Mouse (Mus musculus): ENCODE results near the gene Cbfb. TPM values are rescaled to one million over a fixed set of nuclear protein-coding genes. Genes with fewer than 3 reads are reported as not detected.
A peak's percentile ranks its signal among the peaks of the same experiment; 100 is the strongest.
"Not testable (repeated sequence)": the region's sequence is repeated elsewhere in the genome, so short reads cannot be mapped to it uniquely, and the experiment has no call there.

Gene Cbfb
- polyA plus RNA-seq, 1 experiment from 2014 or later, result 59.6 TPM

- 17% methylated on average over 6 of the region's 6 CpGs for WGBS
- DNase-seq (ENCODE audit: low spot score), result no peak
- peak overlapping the region; percentile 65 for H3K27ac ChIP-seq
- no peak overlapping the region for H3K4me3 ChIP-seq
- H3K9me3 ChIP-seq, result no peaks in the 10 kb centered on the region
- H3K27me3 ChIP-seq (ENCODE audit: insufficient read depth, poor library complexity, severe bottlenecking), result no peaks in the 10 kb centered on the region
- H3K36me3 ChIP-seq, result no peaks in the 10 kb centered on the region
- peaks cover 17% of the 10 kb centered on the region for H3K4me1 ChIP-seq
Observed at GRCm38 (mm10) chr8:105164272-105164902, 6.1 kb upstream of the Cbfb start.

DNA sequence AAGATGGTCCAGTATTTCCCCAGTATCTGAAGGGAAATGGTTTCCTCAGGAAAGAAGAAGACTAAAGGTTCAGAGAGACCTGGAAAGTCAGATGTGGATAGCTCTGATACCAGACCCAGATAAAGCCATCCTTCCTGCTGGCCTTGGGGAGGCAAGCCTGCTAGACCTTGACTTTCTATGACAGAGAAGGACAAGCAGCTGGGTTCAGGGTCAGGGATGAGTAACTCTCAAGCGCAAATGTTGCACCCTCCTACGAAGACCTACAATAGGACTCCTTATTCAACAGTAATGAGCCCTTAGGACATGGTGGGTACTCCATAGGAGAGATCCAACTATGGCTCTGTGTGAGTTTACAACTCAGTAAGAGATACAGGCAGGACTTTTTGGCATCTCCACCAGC, 5.3 kb upstream of the Cbfb start:
- Histone ChIP-seq H3K36me3 (no peaks in the 10 kb centered on the region), H3K27me3 (ENCODE audit: insufficient read depth, poor library complexity, severe bottlenecking) (no peaks in the 10 kb centered on the region), H3K4me1 (peaks cover 17% of the 10 kb centered on the region), H3K27ac (no peak overlapping the region), H3K9me3 (no peaks in the 10 kb centered on the region), H3K4me3 (no peak overlapping the region)
- no peak for DNase-seq (ENCODE audit: low spot score)
- 82% methylated on average over 2 of the region's 2 CpGs for WGBS

DNA sequence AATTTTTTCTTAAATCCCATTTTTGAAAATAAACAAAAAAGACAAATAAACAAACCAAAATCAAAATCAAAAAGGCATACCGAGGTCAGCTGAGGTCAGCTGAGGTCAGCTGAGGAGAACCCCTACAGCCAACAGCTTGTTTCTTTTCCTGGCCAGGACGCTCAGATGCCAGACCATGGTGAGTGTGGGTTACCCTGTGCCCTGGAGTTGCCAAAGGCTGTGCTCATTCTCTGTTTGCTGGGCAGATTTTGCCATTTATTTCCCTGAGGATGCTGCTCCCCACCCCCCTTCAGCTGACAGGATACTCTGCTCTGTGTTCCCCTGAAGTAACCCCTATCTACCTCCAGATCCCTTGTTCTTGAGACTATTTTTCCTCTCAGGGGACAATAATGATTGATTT, 3.4 kb upstream of the Cbfb start:
- H3K27ac ChIP-seq, result no peak overlapping the region
- H3K4me3 ChIP-seq, result no peak overlapping the region
- H3K9me3 ChIP-seq, result no peaks in the 10 kb centered on the region
- no peaks in the 10 kb centered on the region for H3K27me3 ChIP-seq (ENCODE audit: insufficient read depth, poor library complexity, severe bottlenecking)
- WGBS, result 77% methylated on average over 2 of the region's 2 CpGs
- no peaks in the 10 kb centered on the region for H3K36me3 ChIP-seq
- H3K4me1 ChIP-seq, result peaks cover 20% of the 10 kb centered on the region
- no peak for DNase-seq (ENCODE audit: low spot score)

DNA sequence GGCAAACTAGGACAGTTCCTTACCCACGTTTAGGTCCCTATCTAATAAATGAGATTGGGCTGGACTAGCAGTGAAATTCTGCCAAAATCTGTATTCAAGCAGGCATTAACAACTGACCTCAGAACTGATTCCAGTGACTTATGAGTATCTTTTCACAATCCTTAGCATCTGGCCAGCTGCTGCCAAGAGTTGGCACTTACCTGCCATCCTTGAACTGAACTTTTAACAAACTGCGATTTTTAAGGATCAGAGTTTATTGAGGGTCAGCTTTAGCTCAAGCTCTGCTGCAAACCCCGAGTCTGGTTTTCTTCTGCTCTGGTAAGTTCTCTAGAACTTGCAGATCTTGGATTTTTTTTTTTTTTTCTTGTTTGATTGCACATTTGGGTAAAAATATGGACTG, 892 bp upstream of the Cbfb start:
- Histone ChIP-seq H3K4me3 (peak overlapping the region; percentile 91), H3K27me3 (ENCODE audit: insufficient read depth, poor library complexity, severe bottlenecking) (no peaks in the 10 kb centered on the region), H3K36me3 (0 out of 2 replicates have a peak, but pooled peaks cover 4% of the 10 kb centered on the region), H3K9me3 (no peaks in the 10 kb centered on the region), H3K4me1 (peaks cover 15% of the 10 kb centered on the region), H3K27ac (no peak overlapping the region)
- no peak for DNase-seq (ENCODE audit: low spot score)
- WGBS, result 56% methylated on average over 3 of the region's 3 CpGs

DNA sequence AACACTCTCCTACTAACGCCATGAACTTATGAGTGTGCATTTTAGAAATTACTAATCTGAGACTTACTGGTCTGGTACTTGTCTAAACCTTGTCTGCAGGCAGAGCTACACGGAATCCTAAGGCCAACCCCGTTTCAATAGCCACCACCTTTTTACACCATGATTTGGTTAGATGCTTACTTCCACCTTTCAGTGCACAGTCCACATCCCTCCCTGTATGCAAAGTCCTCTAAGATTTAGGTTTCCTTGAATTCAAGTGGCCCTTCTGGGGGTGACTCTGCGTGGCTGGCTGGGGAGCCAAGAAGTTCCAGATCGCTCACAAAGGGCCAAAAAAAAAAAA, 463 bp upstream of the Cbfb start:
- WGBS, result 4% methylated on average over 5 of the region's 5 CpGs
- H3K27ac ChIP-seq, result peak overlapping the region; percentile 98
- H3K9me3 ChIP-seq, result no peaks in the 10 kb centered on the region
- 0 out of 2 replicates have a peak, but pooled peaks cover 4% of the 10 kb centered on the region for H3K36me3 ChIP-seq
- no peak for DNase-seq (ENCODE audit: low spot score)
- peak overlapping the region; percentile 91 for H3K4me3 ChIP-seq
- no peaks in the 10 kb centered on the region for H3K27me3 ChIP-seq (ENCODE audit: insufficient read depth, poor library complexity, severe bottlenecking)
- 0 out of 2 replicates have a peak, but pooled peaks cover 13% of the 10 kb centered on the region for H3K4me1 ChIP-seq

GRCm38 (mm10) chr8:105171116-105172002, 885 bp downstream of the Cbfb start:
- peak; percentile 83 for DNase-seq (ENCODE audit: low spot score)
- H3K27me3 ChIP-seq (ENCODE audit: insufficient read depth, poor library complexity, severe bottlenecking), result no peaks in the 10 kb centered on the region
- WGBS, result under 1% methylated on average over 90 of the region's 92 CpGs
- peak overlapping the region; percentile 91 for H3K4me3 ChIP-seq
- H3K4me1 ChIP-seq, result 0 out of 2 replicates have a peak, but pooled peaks cover 13% of the 10 kb centered on the region
- H3K9me3 ChIP-seq, result no peaks in the 10 kb centered on the region
- peaks cover 9% of the 10 kb centered on the region for H3K36me3 ChIP-seq
- peak overlapping the region; percentile 98 for H3K27ac ChIP-seq

DNA sequence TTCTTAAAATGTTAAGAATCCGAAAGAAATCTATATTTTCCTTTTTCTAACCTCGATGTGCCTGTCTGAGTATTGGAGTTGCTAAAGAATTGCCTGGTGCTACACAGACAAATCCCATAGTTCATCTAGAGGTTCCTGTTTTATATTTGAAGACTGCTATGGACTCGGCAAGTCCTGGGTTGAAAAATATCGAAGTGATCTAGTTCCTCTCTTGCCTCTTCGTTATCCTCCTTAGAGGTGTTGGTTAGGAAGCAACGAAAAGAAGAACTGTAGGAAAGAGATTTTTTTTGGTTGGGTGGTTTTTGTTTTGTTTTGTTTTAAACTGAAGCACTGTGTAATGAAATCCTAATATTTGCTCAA, 1.5 kb downstream of the Cbfb start:
- Histone ChIP-seq H3K36me3 (peaks cover 15% of the 10 kb centered on the region), H3K27ac (peak overlapping the region; percentile 98), H3K9me3 (no peaks in the 10 kb centered on the region), H3K4me3 (peak overlapping the region; percentile 91), H3K4me1 (0 out of 2 replicates have a peak, but pooled peaks cover 13% of the 10 kb centered on the region), H3K27me3 (ENCODE audit: insufficient read depth, poor library complexity, severe bottlenecking) (no peaks in the 10 kb centered on the region)
- no peak for DNase-seq (ENCODE audit: low spot score)
- 39% methylated on average over 6 of the region's 6 CpGs for WGBS

DNA sequence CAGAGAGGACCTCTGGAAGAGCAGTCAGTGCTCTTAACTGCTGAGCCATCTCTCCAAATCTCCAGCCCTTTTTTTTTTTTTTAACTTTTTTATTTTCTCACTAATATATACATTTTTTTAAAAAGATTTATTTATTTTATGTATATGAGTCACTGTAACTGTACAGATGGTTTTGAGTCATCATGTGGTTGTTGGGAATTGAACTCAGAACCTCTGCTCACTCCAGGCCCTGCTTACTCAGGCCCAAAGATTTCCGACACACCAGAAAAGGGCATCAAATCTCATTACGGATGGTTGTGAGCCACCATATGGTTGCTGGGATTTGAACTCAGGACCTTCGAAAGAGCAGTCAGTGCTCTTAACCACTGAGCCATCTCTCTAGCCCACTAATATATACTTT, 4.8 kb downstream of the Cbfb start:
- not testable (repeated sequence) for H3K4me3 ChIP-seq
- 87% methylated on average over 3 of the region's 3 CpGs for WGBS
- H3K36me3 ChIP-seq, result peaks cover 34% of the 10 kb centered on the region

DNA sequence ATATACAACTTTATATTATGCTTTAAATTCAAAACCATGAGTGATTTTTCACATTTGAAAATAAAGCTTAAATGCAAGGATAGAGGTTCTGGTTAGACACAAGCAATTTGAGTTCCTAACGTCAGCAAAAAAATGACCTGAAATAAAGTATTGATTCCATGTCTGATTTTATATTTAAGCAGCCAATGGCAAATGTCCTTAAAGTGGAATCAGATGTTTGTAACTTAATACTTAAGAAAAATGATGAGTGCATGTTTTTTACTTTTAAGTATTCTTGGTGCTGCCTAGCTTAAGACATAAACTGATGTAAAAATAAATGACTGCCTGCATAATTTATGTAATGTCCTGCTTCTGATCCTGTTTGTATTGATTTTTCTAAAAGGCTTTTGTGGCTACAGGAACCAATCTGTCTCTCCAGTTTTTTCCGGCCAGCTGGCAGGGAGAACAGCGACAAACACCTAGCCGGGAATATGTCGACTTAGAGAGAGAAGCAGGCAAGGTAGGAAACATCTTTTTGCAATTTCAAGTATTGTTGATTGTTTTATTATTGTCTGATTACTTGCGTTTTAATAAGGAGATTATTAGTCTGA, 7.8 kb downstream of the Cbfb start:
- WGBS, result 88% methylated on average over 6 of the region's 6 CpGs
- H3K4me3 ChIP-seq, result no peak overlapping the region
- no peak overlapping the region for H3K27ac ChIP-seq
- H3K27me3 ChIP-seq (ENCODE audit: insufficient read depth, poor library complexity, severe bottlenecking), result no peaks in the 10 kb centered on the region
- H3K9me3 ChIP-seq, result no peaks in the 10 kb centered on the region
- H3K36me3 ChIP-seq, result peaks cover 54% of the 10 kb centered on the region
- 0 out of 2 replicates have a peak, but pooled peaks cover 7% of the 10 kb centered on the region for H3K4me1 ChIP-seq
- DNase-seq (ENCODE audit: low spot score), result no peak

More for the DNA sequence above, 4.8 kb downstream of the Cbfb start:
- not testable (repeated sequence) for H3K4me1 ChIP-seq; H3K27me3 ChIP-seq (ENCODE audit: insufficient read depth, poor library complexity, severe bottlenecking); H3K9me3 ChIP-seq; H3K27ac ChIP-seq; DNase-seq (ENCODE audit: low spot score)

- Histone ChIP-seq H3K27me3 (ENCODE audit: insufficient read depth, poor library complexity, severe bottlenecking) (no peaks in the 10 kb centered on the region), H3K36me3 (peaks cover 51% of the 10 kb centered on the region), H3K27ac (no peak overlapping the region), H3K9me3 (no peaks in the 10 kb centered on the region), H3K4me1 (0 out of 2 replicates have a peak, but pooled peaks cover 3% of the 10 kb centered on the region), H3K4me3 (no peak overlapping the region)
- DNase-seq (ENCODE audit: low spot score), result no peak
- 82% methylated on average over 1 of the region's 1 CpGs for WGBS
Observed at GRCm38 (mm10) chr8:105182201-105182600, 11.7 kb downstream of the Cbfb start.

DNA sequence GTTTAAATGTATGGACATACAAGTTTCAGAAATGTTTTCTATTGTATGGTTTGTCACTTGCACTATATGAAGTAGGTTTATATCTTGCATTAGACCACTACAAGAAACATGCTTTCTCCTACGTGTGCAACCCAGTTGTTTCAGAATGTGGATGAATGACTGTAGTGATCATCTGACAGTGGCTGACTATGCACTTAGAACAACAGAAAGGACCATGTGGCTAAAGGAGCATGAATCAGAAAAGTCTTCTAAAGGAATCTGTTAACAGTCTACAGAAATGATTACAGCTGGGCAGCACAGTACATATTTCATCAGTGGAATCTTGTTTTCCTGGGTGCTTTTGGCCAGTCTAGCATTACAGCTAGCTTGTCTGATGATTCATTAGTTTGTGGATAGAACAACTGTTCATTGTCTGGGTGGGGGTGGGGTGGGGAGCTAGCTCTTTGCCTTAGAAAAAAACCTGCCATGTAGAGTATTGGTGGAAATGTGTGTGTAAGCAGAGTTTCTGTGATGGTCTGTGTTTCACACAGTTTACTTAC, 16.1 kb downstream of the Cbfb start:
- H3K4me3 ChIP-seq, result no peak overlapping the region
- no peak overlapping the region for H3K27ac ChIP-seq
- no peaks in the 10 kb centered on the region for H3K27me3 ChIP-seq (ENCODE audit: insufficient read depth, poor library complexity, severe bottlenecking)
- H3K36me3 ChIP-seq, result peaks cover 34% of the 10 kb centered on the region
- WGBS, result 67% methylated on average over 1 of the region's 1 CpGs
- 0 out of 2 replicates have a peak, but pooled peaks cover 3% of the 10 kb centered on the region for H3K4me1 ChIP-seq
- DNase-seq (ENCODE audit: low spot score), result no peak
- no peaks in the 10 kb centered on the region for H3K9me3 ChIP-seq

DNA sequence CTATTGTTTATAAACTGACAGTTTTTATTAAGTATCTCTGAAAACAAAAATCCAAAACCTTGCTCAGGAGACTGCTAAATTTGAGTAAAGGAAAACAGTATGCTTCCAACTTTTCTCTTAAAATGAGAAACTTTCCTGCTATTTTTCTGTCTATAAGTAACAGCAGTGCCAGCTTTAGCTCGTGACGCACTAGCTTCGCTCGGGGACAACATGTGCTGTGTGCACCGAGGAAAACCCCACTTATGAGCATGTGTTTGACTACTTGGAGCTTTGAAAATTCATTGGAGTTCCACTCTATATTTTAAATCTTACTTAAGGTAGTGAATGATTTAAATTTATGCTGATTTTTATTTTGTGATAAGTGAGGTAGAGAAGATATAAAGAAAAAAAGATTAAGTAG, 21.7 kb downstream of the Cbfb start:
- Histone ChIP-seq H3K9me3 (no peaks in the 10 kb centered on the region), H3K27ac (no peak overlapping the region), H3K36me3 (peaks cover 51% of the 10 kb centered on the region), H3K4me3 (no peak overlapping the region), H3K4me1 (no peaks in the 10 kb centered on the region), H3K27me3 (ENCODE audit: insufficient read depth, poor library complexity, severe bottlenecking) (no peaks in the 10 kb centered on the region)
- WGBS, result 94% methylated on average over 5 of the region's 5 CpGs
- DNase-seq (ENCODE audit: low spot score), result no peak

- WGBS, result 78% methylated on average over 1 of the region's 1 CpGs
- Histone ChIP-seq H3K4me1 (no peaks in the 10 kb centered on the region; the same call in 1 of the 2 replicates), H3K36me3 (peaks cover 41% of the 10 kb centered on the region), H3K4me3 (no peak overlapping the region), H3K27me3 (ENCODE audit: insufficient read depth, poor library complexity, severe bottlenecking) (no peaks in the 10 kb centered on the region), H3K9me3 (no peaks in the 10 kb centered on the region), H3K27ac (no peak overlapping the region)
- DNase-seq (ENCODE audit: low spot score), result no peak
Observed at GRCm38 (mm10) chr8:105205748-105206147, 35.3 kb downstream of the Cbfb start.
